Mouse (Mus musculus) stomach, postnatal 0 days (tissue): ENCODE data around the gene Tmem259.

ENCODE experiments used
- CTCF ChIP-seq: IDR thresholded peaks from 2 replicates; pipeline ENCODE4 v1.5.1; 2016; ENCODE audit warnings: antibody characterized with exemption, low read depth, mild to moderate bottlenecking, moderate library complexity
- EP300 ChIP-seq: optimal IDR thresholded peaks from 2 replicates; pipeline ENCODE3; 2016; ENCODE audit warnings: antibody characterized with exemption

- peak; percentile 24 for TF ChIP-seq CTCF
- no peak for TF ChIP-seq EP300
Observed at GRCm38 (mm10) chr10:80020603-80021319, 36.6 kb upstream of the Tmem259 start.
